Mouse (Mus musculus) liver, adult 2 months (tissue): ENCODE measurements around the gene Irf2. TPM values are rescaled to one million over a fixed set of nuclear protein-coding genes. Genes with fewer than 3 reads are reported as not detected.

Experiments
- DNase-seq: peaks from one replicate; pipeline ENCODE4 v3.0.0-alpha.2; 2011; ENCODE audit warnings: low read depth, low spot score; ENCODE audit errors: extremely low read depth
- H3K27ac ChIP-seq: fragments of 200-500 bp; replicated peaks from 2 replicates; pipeline ENCODE4 v1.5.1; 2012; ENCODE audit warnings: low read depth, mild to moderate bottlenecking, control low read depth, inconsistent platforms, low read length; ENCODE audit not compliant: insufficient read depth
- H3K27me3 ChIP-seq: fragments of 200-500 bp; 2 replicates; pipeline ENCODE4 v1.6.1; 2012; ENCODE audit warnings: mild to moderate bottlenecking, moderate library complexity, low read length, inconsistent platforms; ENCODE audit not compliant: control insufficient read depth, insufficient read depth
- H3K36me3 ChIP-seq: fragments of 200-500 bp; 2 replicates; pipeline ENCODE4 v1.6.1; 2012; ENCODE audit warnings: low read length, inconsistent platforms; ENCODE audit not compliant: control insufficient read depth, insufficient read depth
- H3K4me1 ChIP-seq: fragments of 200-500 bp; 2 replicates; pipeline ENCODE4 v1.6.1; 2011; ENCODE audit warnings: low read length; ENCODE audit not compliant: control insufficient read depth, insufficient read depth
- H3K4me3 ChIP-seq: fragments of 200-500 bp; 2 replicates; pipeline ENCODE4 v1.5.1; 2011; ENCODE audit warnings: low read depth, mild to moderate bottlenecking, control low read depth, low read length, moderate library complexity; ENCODE audit not compliant: insufficient read depth
- H3K79me2 ChIP-seq: fragments of 200-500 bp; 2 replicates; pipeline ENCODE4 v1.6.1; 2012; ENCODE audit warnings: inconsistent platforms, mild to moderate bottlenecking, low read length, moderate library complexity; ENCODE audit not compliant: control insufficient read depth, insufficient read depth
- H3K9ac ChIP-seq: fragments of 200-500 bp; 2 replicates; pipeline ENCODE4 v1.6.1; 2012; ENCODE audit warnings: low read depth, mild to moderate bottlenecking, control low read depth, inconsistent platforms, low read length
- CTCF ChIP-seq: fragments of 200-500 bp; IDR thresholded peaks from 2 replicates; pipeline ENCODE4 v1.5.1; 2011; ENCODE audit warnings: low read depth, low read length, control low read depth
- POLR2A ChIP-seq: fragments of 200-500 bp; IDR thresholded peaks from 2 replicates; pipeline ENCODE4 v1.6.1; 2011; ENCODE audit warnings: low read length, control low read depth; ENCODE audit not compliant: insufficient read depth; ENCODE audit errors: extremely low read depth
- WGBS: fragments of 180-500 bp; shearing (Covaris S2); methylation state at CpG from one replicate; pipeline ENCODE4 v1.1.7; 2018; 5-methylcytosine and 5-hydroxymethylcytosine counted together
- polyA plus RNA-seq: library from polyadenylated mRNA; depleted of rRNA; stranded (reverse); fragments of >200 nt; gene quantifications from 2 replicates; pipeline ENCODE4 v1.2.3, GENCODE M21; 2012
- total RNA-seq: library from RNA; depleted of rRNA; stranded (reverse); fragments of >200 nt; gene quantifications from 2 replicates; pipeline ENCODE4 v1.2.3, GENCODE M21; 2014

Irf2 gene
- total and polyA plus RNA-seq, 2 experiments = 13.7 to 23.4 TPM

GRCm38 (mm10) chr8:46830112-46830855, 90.8 kb downstream of the Irf2 start:
- WGBS = 47% methylated on average over 11 of the region's 11 CpGs
- Histone ChIP-seq H3K79me2 (no peaks in the 10 kb centered on the region; the same call in 1 of the 2 replicates), H3K9ac (0 out of 2 replicates have a peak overlapping the region, but pooled peaks have one; percentile 22), H3K4me3 (no peak overlapping the region), H3K27ac (peak overlapping the region; percentile 76), H3K4me1 (peaks cover 21% of the 10 kb centered on the region), H3K27me3 (no peaks in the 10 kb centered on the region), H3K36me3 (peaks cover 19% of the 10 kb centered on the region; the same call in 1 of the 2 replicates)
- no peak for TF ChIP-seq CTCF
- no peak for TF ChIP-seq POLR2A
- peak; percentile 86 for DNase-seq

- Histone ChIP-seq H3K4me3 (no peak overlapping the region), H3K4me1 (peaks cover 21% of the 10 kb centered on the region), H3K27ac (no peak overlapping the region), H3K27me3 (no peaks in the 10 kb centered on the region), H3K9ac (no peak overlapping the region), H3K36me3 (peaks cover 17% of the 10 kb centered on the region), H3K79me2 (no peaks in the 10 kb centered on the region; the same call in 1 of the 2 replicates)
- 67% methylated on average over 5 of the region's 5 CpGs for WGBS
- DNase-seq = no peak
- no peak for TF ChIP-seq POLR2A
- TF ChIP-seq CTCF = no peak
These were observed 92.4 kb downstream of the Irf2 start for GRCm38 (mm10) chr8:46831916-46832315.

- Histone ChIP-seq H3K4me3 (no peak overlapping the region), H3K36me3 (peaks cover 17% of the 10 kb centered on the region), H3K27me3 (no peaks in the 10 kb centered on the region), H3K9ac (no peak overlapping the region), H3K4me1 (peaks cover 23% of the 10 kb centered on the region), H3K79me2 (no peaks in the 10 kb centered on the region; the same call in 1 of the 2 replicates), H3K27ac (no peak overlapping the region)
- no peak for DNase-seq
- WGBS = 66% methylated on average over 3 of the region's 3 CpGs
- TF ChIP-seq CTCF = no peak
- TF ChIP-seq POLR2A = no peak
These were observed 92.9 kb downstream of the Irf2 start for GRCm38 (mm10) chr8:46832399-46832798.

GRCm38 (mm10) chr8:46833763-46834162, 94.2 kb downstream of the Irf2 start:
- peaks cover 2% of the 10 kb centered on the region; the same call in 1 of the 2 replicates for H3K79me2 ChIP-seq
- no peak overlapping the region for H3K4me3 ChIP-seq
- no peaks in the 10 kb centered on the region for H3K27me3 ChIP-seq
- H3K4me1 ChIP-seq = peaks cover 22% of the 10 kb centered on the region
- DNase-seq = no peak
- H3K9ac ChIP-seq = no peak overlapping the region
- no peak overlapping the region for H3K27ac ChIP-seq
- peaks cover 22% of the 10 kb centered on the region for H3K36me3 ChIP-seq
- no peak for TF ChIP-seq POLR2A
- TF ChIP-seq CTCF = no peak
- 89% methylated on average over 4 of the region's 4 CpGs for WGBS

GRCm38 (mm10) chr8:46834440-46834839, 94.9 kb downstream of the Irf2 start:
- no peak for DNase-seq
- Histone ChIP-seq H3K9ac (no peak overlapping the region), H3K4me1 (peaks cover 21% of the 10 kb centered on the region), H3K27ac (no peak overlapping the region), H3K79me2 (peaks cover 6% of the 10 kb centered on the region; the same call in 1 of the 2 replicates), H3K27me3 (no peaks in the 10 kb centered on the region), H3K4me3 (no peak overlapping the region), H3K36me3 (peaks cover 27% of the 10 kb centered on the region)
- TF ChIP-seq CTCF (no peak), POLR2A (no peak)
- 90% methylated on average over 3 of the region's 3 CpGs for WGBS
